Mouse (Mus musculus) embryo, embryonic 10.5 days (tissue): ENCODE measurements around the gene Rin2.

Experiments
- DNase-seq: peaks from one replicate; pipeline ENCODE4 v3.0.0-alpha.2; 2015; ENCODE audit warnings: low spot score

The Rin2 gene

DNA sequence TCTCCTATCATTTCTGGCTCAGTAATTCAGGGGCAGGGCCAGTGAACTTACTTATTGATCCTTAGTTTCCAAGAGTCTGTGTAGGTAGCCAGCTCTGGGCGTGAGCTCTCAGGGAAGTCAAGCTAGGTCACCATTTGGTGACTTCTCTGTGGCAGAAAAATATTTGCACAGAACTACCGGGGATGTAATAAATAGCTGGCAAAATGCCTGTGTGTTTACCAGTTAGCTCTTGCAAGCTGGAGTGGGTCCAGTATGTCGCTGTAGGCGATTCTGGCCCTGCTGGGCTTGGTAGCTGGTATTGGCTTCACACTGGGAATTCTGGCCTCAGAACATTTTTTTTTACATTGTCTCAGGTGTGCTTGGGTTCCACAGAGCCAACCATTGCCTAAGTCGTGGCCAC lies 60.1 kb downstream of the Rin2 start:
- no peak for DNase-seq

DNA sequence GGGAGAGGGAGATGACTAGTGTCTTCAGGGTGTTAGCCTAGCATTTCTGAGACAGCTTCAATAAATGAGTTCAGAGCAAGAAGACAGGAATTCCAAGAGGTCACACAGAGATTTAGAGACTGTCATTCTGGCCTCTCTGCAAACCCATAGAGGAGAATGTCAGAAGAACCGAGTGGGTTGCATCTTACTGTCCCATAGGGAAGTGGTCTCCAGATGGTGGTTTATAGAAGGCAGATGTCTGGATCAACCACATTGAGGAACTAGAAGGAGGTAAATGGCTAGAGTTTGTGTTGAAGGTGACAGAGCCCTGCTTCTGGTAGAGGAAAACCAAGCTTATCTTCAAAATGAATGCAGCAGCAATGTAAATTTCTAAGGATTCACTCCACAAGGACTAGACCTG lies 61.5 kb downstream of the Rin2 start:
- no peak for DNase-seq

DNA sequence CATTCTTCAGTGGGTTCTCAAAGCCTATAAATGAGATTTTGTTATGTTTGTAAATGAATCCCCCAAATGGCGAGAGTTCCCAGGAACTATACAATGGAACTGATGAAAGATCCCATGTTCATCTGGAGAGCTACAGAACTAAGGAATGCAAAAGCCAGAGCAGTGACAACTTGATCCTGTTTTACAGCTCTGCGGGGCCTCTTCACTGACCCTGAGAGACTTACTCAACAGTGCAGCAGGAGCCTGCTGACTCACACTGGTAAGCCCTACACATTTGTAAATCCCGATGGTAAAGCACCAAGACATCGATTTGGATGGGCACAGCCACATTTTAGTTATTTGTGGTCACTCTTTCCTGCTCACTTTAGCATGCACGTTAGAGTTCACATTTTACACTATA lies 62.2 kb downstream of the Rin2 start:
- DNase-seq: peak; percentile 26

DNA sequence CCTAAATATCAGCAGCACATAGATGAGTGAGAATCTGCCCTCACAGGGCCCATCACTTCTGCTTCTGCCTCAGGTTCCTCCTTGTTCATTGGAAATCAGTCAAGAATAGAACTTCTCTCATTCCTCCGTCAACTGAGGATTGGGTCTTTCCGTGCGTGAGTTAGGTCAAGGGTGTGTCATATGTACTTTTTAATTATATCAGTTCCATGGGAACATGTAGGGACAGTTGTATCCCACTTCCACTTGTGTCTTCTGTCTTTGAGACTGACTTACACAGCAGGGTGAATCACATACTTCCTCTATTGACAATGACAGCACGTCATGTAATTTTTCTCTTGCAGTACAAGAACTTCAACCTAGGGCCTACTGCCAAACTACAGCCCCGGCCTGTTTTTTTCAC lies 65.7 kb downstream of the Rin2 start:
- no peak for DNase-seq

DNA sequence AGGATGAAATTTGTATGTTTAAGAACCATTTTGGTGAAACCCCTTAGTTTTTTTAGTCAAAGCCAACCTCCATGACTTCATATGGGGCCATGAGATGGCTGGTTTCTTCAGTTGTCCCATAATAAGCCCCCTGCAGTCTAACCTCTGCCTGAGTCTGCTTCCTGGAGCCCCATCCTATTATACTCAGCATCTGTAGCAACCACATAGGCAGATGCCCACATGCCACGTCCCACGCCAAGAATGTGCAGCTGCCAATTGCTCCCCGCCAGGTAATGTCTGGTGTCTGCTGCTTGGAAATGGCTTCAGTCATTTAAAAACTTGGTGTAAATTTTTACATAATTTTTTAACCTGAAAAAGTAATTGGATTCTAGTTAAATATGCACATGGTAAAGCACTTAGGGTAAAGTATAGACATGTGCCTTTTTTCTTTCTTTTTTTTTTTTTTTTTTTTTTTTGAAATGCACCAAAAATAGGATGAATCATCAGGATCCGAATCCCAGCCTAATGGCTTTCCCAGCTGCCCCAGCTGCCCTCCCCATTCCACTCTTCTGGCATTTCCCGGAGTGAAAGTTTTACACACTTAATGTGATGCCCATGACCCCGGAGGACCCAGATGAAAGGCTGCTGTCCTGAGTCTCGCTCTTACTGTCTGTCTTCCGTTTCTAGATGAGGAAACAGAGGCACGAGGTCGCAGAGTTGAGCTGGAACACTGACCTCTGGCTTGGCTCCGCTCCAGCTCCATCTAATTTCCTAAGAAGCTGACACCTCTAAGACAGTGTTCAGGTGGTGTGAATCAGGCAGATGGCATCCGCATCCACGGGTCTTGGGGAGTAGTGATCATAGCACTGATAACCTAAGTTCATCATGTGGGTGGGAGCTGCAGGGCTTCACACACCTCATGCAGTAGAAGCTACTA lies 68.0 kb downstream of the Rin2 start:
- peak; percentile 40 for DNase-seq

DNA sequence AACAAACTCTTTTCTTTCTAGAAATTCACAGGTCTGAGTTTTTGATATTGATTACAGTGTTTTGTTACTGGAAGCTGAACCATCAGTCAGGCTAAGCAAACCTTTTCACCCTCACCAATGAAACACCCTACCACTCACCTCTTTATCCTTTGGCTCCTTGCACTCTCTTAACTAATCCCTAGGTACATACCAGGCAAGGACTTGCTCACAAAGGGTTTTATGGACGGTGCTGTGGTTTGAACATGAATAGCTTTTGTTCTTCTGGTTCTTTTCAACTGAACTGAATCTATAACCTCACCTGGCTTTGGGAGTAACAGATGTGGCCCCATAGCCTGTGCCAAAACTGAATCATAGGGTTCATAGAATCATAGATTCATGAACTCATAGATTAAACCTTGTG lies 71.4 kb downstream of the Rin2 start:
- DNase-seq: no peak

DNA sequence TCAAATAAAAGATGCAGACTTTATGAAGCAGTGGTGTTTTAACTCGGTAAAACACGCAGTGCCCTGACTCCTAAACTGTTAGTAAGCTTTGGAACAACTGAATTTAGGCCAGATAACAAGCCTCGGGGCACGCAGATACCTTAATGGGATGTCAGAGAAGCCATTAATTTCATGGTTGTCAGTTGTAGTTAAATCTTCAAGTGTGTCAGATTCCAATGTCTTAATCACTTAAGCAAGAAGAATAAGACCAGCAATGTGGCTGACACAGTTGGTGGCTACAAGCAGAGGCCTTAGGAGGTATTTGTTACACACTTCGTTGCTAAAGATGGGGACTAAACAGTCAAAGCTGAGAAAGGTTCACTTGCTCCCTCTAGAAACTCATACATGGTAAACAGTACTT lies 74.6 kb downstream of the Rin2 start:
- peak; percentile 17 for DNase-seq

DNA sequence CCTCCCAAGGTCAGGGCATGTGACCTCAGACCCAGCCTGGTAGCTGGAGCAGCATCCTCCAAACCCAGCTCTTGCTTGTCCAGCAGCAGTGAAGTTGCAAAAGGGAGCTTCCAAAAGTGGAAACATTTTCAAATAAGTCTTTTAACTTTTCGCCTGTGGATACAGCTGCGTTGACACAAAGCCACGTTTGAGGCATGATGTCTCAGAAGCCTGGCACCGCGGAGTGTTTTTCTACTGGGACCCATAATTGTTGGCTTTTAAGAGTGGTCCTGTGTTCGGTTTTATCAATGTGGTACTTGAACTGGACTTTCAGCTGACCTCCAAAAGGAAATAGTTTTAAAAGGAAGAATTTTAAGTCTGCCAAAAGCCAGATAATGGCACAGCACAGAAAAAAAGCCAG lies 77.6 kb downstream of the Rin2 start:
- DNase-seq: no peak

DNA sequence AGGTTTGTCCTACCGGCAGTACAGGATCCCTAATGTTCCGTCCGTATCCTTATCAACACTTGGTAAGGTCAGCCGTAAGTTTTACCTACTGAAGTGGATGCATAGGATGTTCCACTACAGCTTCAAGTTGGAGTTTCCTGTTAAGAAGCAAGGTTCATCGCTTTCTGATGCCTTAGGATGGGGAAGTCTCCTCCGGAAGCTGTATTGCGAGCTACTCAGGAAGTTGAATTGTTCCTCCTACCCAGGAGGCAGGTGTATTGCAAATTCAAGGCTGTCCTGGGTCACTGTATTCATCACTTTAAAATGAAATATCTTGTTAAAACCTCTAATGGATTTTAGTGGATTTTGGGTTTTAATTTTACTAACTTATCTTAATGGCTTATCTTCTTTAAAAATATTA lies 79.0 kb downstream of the Rin2 start:
- no peak for DNase-seq

DNA sequence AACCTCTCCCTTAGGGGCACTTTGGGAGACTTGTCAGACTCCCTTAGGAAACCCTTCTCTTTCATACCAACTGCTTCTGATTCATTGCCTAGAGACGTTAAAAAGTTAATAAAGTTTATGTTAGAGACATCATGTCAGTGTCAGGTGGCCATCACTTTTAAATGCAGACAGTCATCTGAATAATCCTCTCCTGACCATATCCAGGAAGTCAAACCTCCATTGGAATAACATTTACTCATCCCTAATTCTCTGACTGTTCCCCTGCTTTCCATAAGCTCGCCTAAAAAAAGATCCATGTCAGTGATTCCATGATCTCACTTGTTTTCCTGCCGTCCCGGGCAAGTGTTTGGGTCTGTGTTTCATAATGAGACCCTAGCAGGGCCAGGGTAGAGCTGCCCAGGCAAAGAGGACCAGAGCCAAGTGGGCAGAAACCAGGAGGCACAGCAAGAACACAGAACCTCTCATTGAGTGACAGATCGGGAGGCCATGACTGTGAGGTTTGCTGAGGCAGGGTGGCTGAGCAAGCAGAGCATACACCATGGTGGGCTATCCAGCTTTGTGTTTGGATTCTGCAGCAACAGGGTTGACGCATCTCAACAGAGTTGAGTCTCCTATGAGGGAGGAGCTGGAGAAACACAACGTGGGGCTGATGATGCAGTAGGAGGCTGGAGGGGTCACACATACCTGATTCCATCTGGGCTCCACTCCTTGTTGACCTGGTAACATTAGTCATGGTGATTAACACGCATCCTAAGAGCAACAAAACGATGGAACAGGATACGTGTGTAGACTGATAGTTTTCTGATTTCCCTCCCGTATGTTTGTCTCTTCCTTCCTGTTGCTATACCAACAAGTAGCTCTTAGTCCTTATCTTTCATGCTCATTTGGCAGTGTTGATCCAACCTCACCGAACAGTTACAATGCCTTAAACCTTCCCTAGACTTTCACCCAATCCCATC lies 81.1 kb downstream of the Rin2 start:
- DNase-seq: peak; percentile 20

DNA sequence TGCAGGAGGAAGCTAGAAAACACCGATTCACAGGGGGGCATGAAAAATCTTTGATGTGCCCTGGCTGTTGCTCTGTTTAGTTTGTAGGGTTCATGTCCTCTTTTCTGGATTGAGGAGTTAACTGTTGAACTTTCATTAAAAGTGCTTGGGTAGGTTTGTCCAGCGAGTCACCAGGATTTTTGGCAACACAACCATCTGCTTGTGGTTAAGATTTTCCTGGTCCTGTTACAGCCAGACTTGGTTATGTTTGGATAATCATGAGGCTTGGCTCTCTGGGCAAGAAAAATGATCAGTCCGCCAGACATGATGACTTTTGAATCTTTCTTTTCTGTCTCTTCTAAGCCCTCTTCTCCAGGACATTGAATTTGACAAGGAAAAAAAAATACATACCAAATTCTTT lies 85.1 kb downstream of the Rin2 start:
- DNase-seq: no peak

DNA sequence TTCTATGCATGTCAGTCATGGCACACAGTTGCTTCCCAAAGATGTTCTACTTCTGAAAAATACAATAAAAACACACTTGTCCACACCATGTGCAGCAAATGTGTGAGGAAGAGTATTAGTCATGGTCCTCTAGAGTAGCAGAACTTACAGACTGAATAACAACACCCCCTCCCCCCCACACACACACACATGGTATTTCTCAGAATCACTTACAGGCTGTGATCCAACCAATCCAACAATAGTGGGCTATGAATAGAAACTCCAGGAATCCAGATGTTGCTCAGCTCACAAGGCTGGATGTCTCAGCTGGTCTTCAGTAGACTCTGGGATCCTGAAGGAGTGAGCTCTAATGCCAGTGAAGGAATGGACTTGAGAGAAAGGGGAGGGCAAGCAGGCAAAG lies 86.4 kb downstream of the Rin2 start:
- DNase-seq: no peak

DNA sequence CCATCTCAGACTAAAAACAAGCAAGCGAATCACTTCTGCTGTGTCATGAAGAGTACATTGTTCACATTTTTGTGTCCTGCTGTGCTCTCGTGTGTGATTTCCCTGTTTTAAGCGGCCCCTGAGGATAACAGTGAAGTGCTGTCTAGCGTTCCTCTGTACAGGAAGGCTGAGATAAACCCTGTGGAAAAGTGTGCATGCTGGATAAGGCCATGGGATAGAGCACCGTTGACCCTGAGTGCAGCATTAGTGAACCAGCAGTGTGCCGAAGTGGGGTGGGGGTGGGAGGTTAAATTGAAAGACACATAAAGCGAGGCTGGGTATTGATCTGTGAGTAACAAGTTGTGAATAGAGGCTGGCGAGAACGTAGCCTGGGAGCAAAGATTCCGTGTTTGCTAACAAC lies 94.9 kb downstream of the Rin2 start:
- peak; percentile 62 for DNase-seq

DNA sequence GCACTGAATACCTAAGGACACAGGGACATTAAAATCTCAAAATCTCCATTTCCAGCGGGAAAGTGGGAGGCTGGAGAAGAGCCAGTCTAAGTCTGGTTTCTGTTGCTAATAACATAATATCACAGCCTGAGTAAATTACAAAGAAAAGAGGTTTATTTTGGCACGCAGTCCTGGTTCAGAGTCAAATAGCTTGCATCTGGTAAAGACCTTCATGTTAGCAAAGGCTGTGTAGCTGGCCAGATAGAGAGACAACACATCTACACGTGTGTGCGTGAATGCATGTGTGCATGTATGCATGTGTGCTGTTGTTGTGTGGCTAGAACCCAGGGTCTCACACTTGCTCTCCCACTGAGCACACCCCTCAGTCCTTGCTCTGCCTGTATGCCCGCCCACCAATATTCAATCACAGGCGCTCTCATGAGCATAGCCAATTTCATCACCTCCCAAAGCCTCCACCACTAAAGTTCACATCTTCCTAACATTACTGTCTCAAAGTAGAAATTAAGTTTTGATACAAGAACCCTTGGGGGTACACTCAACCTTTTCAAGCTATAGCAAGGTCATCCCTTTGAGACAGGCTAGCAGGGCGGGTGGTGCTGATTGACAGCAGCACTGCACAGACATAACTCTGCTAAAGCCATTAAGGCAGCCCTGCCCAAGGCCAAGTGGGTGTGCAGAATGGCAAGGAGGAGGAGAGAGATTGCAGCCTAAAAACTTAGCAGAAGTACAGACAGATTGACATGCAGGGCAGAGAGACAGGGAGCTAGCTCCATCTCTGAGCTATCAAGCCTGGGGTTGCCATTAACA lies 95.9 kb downstream of the Rin2 start:
- no peak for DNase-seq

DNA sequence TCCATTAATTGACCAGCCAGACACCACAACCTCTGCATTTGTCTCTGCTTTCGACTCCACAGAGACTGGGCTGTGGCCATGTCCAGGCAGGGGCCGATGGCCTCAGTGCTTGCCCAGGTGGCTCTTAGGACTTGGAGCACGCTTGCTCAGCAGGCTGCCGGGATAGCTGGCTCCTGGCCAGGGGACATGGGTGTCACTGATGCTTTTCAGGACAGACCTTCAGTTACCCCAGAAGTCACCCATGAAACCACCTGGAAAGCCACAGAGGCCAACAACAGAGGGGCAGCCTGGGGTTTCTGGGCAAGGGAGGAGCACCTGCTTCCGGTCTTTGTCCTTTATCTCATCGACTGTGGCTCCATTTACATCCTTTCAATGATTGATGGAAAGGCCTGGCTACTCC lies 108.2 kb downstream of the Rin2 start:
- no peak for DNase-seq

DNA sequence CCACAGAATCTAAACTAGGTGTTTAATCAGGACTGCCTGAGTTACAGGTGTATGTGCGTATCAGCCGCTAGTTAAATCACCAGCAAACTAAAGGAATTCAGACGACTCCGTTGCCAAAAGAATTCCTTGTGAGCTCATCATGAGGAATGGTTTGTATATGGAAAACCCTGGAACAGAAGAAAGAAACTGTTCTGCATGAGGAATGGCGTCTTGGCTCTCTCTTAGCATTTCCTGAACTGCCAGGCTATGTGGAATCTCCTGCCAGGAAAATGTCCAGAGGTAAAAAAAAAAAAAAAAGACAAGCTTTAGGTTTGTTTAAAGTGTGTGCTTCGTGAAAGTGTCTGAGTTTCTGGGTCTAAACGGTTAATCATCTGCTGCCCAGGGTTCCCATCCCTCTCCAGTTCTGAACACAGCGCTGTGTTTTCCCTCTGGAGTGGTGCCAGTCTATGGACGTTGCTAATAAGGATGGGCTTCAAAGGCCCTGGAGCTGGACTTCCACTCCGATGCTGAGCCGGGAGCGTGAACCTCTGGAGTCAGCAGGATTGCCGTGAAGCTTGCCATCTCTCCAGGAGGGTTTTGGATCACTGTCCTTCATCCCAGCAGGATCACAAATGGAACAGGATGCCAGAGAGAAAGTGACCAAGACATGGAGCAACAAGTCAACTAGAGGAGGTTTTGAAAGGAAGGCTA lies 109.4 kb downstream of the Rin2 start:
- no peak for DNase-seq

DNA sequence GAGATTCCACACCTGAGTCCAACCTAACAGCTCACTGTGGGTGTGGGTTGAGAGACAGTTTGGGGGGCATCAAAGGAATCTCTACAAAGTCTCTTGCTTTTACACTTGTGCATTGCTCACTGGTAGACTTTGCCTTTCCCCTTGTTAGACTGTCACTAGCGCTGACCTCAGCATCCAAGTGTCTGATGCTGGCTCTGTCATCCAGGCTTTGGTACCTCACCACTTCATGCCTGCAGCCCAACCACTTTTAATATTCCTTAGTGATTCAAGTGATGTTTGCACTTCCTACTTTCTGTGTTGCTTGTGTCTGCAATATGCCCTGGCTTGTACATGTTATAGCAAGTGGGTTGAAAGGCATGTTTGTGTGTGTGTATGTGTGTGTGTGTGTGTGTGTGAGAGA lies 109.9 kb downstream of the Rin2 start:
- DNase-seq: peak; percentile 26

DNA sequence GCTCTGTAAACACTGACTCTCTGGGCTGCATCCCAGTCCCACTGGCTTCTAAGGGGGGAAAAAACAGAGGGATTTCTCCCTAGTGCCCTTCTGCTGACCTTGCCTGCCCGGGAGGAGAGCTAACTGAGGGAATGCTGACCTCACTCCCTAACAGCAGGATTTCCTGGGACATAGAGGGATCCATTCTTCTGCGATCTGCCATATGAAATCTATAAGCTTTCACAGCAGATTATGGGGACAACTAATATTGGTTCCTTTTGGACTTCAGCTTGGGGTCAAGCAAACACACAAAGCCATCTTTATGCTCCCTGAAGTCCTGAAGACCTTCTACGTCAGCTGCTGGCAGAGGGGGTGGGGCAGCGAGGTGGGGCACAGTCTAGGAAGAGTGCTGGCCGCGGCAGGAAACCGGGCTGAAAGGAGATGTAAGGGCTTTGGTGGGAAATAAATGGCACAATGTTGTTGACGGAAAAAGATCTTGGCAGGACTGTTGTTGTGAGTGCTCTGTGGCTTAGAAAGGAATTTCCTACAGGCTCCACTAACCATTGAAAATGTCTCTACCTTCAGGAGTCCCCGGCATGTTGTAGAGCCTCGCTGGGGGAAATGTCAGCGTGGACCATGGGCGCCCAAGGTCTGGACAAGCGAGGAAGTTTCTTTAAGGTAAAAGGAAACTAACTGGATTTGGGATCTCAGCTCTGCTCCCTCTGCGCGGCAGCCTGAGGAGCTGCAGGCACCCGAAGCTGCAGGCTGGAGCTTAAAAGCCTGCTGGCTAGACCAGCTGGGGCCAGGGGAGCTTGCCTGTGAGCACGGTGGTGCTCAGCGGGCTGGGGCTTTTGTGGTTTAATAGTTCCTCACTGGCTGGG lies 111.0 kb downstream of the Rin2 start:
- peak; percentile 75 for DNase-seq

DNA sequence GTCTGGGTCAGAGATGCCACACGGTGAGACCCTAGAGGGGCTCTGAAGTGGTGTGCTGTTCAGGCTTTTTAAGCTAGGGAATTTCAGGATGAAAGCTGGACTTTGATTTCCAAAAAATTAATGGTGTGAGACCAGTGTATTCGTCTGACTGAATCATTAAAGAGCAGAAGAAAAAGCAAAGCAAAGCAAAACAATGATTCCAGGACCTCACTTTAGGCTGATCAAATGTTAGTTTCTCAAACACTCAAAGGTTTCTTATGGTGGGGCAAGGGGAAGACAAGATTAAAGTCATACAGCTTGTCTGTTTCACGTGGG lies 111.6 kb downstream of the Rin2 start:
- DNase-seq: no peak

DNA sequence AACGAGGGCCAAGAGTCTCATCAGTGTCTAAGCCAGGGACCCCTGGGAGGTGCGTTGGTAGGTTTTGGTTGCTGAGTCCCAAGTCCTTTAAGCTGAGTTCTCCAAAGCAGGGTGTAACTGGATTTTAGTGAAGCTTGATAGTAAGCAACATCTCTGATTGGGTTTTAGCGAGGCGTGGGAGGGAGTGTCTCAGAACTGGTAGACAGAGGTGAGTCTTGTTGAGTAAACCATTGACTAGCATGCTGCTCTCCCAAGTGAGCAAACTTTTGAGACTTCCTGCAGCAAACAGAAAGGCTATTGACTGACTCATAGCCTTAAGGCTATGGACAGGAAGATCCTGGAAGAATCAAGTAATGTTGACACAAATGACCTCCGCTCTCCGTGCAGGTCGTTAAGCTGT lies 112.5 kb downstream of the Rin2 start:
- peak; percentile 13 for DNase-seq
